Mouse (Mus musculus) right cerebral cortex, adult 2 months (tissue): ENCODE results near the gene Tiam1.

Experiments used
- DNase-seq, 2 experiments: peaks; one replicate each; pipeline ENCODE4 v3.0.0; 2021 to 2022; ENCODE audit warnings: low spot score in 2 of 2

Gene Tiam1

DNA sequence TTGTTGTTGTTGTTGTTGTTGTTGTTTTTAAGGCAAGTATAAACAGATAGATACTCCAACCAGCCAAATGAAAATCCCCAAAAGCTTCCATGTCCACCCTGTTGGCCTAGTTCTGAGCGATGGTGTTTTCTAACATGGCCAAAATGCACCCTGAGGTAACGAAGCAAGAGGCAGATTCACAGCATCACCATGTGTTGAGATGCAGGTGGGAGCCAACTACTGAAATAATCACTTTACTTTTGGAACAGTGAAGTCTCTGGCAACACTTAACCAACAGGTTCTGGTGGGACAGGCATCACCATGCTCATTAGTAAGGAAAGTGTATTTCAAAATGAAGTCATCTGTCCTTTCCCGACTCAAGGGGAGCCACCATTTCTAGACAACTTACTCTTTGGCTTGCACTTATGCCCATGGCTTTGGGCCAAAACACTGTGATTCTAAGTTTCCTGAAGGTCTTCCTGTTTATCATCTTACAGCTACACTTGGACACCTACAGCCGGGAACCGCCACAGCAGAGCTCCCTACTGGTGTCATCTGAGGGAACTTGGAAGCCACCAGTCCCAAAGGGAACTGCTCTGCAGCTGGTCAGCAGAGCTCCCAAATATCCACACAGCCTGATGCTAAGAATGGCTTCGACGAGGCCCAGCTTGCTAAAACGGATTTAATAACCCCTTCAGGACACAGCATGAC lies 230.7 kb downstream of the Tiam1 start:
- no peak for DNase-seq

DNA sequence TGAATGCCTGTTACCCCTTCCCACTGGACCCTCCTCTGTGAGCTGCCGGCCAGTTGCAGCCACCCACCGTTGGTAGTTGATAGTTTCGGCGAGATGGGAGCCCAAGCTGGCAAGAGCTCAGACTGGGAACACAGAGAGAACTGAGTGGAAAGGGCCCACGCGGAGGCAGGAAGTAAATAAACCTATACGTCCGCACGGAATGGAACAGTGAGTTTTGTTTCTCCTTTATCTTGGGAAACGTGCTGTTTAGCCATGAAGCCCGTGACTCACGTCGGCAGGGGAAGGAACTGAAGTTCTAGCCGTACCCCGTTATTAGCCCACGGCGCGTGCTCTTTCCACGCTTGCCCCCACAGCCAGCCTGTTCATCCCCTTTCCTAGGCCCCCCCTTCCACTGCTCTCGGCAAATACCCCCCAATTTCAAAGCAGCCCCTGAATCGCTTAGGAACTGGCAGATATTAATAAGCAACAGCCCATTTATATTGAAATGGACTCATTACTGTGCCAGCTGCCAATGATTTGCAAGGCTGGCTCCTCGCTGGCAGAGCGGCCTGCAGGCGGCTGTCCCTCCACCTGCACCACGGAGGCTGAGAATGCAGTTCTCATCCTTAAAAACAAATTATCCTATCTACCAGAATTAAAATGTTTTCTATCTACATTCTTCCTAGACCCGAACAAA lies 234.0 kb downstream of the Tiam1 start:
- DNase-seq, result peak; percentile 43 to 51

DNA sequence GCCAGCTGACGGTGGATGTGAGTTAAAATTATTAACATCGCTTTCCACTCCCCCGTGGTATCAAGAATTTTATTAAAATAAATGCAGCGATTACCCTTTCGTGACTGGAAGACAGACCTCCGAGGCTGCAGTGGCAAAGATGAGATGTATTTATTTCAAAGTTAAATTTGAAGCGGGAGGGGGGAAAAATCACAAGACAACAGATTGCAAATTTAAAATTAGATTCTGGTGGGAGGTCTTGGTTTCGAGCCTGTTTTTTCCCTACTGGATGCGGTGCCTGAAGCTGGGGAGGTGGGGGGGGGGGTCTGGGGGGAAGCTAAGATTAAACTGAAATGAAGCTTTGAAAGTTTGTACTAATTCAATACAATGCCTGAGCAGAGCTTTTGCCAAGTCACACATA lies 235.9 kb downstream of the Tiam1 start:
- peak in 1 of 2 experiments; percentile 41 for DNase-seq

DNA sequence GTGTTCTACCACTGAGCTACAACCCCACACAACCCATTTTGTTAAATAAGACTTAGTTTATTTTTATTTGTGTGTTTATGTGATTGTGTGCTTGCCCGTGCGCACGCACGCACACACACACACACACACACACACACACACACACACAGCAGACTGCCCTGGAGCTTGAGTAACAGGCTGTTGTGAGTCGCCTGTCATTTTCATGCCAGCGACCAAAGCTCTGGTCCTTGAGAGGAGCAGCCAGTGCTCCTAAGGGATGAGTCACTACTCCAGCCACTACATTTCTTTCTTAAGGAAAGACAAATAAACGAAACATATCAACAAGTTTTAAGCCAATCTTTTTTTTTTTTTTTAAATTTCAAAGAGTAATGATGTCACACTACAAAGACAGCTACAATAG lies 236.7 kb downstream of the Tiam1 start:
- no peak for DNase-seq

DNA sequence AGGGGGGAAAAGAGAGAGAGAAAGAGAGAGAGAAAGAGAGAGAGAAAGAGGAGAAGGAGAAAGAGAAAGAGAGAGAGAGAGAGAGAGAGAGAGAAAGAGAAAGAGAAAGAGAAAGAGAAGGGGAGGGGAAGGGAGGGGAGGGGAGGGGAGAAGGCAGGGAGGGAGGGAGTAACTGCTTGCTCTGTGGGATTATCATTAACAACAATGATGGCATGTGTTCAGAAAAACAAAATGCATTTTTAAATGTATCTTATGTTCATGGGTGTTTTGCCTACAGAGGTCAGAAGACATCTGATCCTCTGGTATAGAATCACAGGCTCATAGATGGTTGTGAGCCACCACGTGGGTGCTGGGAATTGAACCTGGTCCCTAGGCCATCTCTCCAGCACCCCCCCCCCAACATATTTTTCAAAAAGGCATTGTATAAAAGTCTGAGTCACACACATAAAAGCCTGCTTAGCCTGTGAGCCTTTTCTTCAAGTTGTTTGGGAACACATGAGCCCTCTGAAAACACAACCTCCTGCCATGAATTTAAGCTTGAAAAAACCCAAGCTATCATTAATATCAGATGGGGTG lies 237.8 kb downstream of the Tiam1 start:
- no peak for DNase-seq

DNA sequence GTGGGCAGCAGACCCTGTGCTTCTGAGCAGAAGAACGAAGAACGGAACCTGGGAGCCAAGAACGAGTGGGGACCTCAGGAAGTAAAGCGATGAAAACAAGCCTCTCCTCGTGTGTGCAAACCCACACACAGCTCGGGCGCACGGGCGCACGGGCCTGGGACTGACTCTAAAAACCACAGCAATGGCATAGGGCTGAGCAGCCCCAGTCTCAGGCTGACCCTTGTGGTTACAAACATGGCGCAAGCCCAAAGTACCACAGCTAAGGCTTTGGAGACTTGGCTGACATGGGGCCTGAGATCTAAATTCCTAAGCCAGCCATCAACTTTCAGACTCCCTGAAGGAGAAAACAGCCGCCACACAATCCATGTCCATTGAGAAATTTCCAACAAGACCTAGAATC lies 239.4 kb downstream of the Tiam1 start:
- no peak for DNase-seq

DNA sequence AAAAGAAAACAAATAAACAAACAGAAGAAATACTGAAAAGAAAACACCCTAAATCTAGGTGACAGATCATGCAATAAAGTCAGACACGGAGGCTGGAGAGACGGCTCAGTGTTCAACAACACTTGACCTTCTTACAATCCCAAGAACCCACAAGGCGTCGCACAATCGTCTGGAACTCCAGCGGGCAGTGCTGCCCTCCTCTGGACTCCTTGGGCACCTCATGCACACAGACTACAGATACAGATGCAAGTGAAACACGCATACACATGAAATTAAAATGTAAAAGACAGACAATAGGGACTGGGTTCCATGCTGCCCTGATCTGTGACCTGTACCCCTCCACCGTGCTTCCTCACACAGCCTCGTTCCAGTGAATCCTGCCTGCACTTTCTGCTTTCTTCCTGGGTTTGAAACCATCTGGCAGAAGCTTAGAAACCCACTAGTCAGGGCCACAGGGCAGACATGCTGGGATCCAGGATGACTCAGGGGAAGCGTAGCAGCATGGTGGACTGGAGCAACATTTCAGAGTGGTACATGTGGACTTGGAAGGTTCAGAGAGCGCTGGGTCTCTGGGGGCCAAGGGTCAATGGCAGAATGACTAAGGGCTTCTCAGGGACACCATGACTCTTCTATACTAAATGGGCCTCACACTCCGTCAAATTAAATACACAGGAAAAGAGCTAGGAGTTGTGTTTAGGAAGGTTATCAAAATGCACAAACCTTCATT lies 240.8 kb downstream of the Tiam1 start:
- DNase-seq, result no peak

DNA sequence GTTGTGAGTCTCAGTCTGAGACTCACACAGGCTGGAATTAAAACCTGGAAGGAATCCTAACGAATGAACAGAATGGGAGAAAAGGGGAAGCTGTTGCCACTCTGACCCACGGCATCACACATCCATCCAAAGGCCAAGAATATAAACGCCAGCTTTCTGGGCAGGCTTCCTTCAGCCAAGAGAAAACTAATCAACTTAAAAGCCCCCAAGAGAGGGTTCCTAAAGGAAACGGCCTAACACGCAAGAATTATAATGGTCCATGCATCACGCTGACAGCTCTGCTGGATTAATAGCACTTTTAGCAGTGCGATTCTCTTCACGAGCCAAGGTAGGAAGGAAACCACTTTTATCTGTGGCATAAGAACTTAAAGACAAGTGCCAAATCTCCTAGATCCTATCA lies 242.9 kb downstream of the Tiam1 start:
- DNase-seq, result no peak

DNA sequence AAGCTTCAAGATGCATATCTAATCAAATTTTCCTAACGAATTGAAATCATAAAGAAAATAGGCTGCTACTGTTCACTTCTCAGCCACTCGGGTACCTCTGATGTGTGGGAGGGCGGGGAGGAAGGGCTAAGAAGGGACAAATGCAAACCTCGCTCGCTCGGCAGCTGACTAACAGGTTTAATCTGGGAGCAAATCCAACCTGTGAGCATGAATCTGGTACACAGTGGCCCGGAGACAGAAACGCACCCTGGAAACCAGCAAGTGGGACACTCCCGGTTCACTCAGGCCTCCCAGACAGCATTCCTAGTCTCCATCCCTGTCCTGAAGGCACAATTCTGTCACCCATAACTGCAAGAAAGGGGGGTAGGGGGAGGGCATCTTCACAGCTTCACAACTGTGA lies 244.4 kb downstream of the Tiam1 start:
- DNase-seq, result peak; percentile 56 to 64

DNA sequence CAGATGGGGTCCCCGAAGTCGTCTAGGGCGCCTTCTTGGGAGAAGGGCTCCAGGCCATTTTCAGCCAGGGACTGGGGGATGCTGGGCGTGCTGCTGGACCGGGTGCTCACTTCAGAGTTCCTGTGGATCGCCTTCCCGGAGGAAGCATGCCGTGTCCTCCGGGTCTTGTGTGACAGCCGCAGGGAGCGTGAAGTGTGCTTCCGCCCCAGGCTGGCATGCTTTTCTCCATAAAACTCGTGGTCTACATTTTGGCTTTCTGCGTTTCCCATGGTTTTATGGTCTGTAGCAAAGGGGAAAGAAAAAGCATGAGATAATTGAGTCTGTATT lies 245.3 kb downstream of the Tiam1 start:
- no peak for DNase-seq

DNA sequence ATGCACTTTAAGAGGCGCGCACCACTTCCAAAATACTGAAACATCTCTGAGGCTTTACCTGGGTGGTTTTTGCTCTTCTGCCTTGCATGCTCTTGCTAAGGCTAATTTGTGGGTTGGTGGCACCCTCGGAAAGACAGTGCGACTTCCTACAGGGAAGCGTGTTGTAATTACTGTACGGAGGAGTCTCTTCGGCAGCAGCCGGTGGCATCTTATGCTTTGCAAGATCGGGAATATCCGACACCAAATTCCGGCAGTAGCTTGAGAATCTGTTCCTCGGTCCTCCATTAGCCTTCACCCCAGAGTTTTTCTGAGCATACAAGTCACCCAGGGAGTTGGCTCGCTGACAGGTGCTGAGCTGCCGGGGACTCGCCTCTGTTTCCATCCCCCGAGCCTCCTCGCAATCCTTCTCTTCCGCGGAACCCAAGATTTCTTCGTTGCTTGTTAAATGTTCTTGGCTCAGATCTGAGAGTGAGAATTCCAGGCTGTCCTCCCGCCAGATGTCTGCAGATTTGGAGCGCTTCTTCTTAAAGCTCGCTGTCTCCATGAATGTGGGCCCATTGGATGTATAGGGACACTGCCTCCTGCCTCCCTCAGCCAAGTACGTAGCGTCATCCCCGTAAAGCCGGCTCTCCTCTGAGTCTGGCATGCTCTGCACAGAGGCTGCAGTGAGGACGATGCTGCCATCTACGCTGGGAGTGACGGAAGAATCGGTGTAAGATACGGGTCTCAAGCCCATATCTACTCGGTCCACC lies 245.8 kb downstream of the Tiam1 start:
- DNase-seq, result peak; percentile 72 to 79

DNA sequence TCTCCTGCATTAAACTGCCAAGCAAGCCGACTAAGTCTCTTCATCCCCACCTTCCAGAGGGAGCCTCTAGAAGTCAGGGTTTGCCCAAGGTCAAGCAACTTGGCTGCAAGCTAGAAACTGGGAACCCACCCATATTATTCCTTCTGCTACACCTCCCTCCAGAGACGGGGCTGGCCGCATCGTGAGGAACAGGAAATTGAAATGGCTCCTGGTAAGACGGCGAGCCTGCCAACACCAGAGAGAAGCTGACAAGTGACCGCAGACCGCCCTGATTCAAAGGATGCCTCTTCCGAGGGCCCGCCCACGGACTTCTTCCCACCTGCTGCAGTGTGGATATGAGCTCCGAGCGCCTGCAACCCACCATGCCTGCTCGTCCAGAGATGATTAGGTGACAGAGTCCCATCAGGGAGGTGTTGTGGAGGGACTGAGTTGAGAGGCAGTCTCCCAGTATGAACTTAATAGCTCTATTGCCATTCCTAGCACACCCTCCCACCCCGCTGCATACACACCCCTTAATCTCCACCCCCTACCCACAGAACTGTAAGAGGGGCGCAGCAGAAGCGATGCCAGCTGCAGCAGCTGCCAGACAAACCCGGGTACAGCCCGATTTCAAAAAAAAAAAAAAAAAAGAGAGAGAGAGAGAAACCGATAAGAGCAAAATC lies 246.6 kb downstream of the Tiam1 start:
- peak; percentile 56 to 63 for DNase-seq

DNA sequence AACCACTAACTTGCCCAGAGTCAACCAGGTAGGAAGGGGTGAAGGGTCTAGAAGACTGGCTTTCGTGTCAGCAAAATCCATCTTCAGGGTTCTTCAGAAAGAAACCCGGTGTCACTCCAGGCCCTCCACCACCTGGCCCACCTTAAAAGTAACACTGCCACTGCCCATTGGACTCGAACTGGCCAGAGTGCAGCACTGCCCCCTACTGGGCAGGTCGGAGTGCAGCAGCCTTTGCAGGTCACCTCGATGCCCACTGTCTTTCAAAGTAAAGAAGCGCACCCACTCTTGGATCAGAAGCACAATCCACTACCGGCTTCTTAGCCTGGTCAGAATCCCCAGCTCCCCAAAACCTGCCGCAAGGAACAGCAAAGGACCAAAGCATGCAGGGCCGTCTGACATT lies 247.2 kb downstream of the Tiam1 start:
- peak in 1 of 2 experiments; percentile 49 for DNase-seq

DNA sequence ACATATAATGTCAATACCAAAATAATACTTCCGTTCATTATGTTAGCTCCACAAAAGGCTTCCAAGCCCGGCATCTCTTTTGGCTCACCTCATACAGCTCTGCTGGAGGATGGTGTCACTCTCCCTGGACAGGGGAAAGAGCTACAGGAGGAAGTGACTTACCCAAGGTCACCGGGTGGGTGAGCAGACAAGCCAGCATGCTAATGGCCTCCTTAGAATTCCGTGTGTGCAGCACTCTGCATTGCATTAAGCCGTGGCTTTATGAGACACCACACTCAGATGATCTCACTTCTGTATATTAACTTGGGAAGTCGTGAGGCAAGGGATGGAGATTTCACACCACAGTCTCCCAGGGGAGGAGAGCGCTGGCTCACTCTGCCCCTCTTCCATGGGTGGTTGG lies 248.3 kb downstream of the Tiam1 start:
- no peak for DNase-seq

DNA sequence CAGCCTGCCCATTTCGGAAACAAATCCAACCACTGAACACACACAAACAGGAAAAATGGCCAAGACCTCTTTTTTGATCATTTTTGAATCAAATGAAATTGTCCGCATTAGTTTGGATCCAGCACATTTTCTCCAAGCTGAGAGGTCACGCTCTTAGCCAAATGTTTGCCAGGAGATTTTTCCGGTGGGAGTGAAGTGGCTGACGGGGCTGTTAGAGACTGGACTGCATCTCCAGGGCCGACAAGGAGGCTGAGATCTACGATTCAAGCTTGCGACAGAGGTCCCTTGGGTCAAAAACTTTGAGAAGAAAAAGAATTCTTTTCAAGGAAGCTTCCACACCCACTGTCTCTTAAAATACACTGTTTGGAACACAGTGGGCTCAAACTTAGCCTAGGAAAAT lies 248.8 kb downstream of the Tiam1 start:
- no peak for DNase-seq

DNA sequence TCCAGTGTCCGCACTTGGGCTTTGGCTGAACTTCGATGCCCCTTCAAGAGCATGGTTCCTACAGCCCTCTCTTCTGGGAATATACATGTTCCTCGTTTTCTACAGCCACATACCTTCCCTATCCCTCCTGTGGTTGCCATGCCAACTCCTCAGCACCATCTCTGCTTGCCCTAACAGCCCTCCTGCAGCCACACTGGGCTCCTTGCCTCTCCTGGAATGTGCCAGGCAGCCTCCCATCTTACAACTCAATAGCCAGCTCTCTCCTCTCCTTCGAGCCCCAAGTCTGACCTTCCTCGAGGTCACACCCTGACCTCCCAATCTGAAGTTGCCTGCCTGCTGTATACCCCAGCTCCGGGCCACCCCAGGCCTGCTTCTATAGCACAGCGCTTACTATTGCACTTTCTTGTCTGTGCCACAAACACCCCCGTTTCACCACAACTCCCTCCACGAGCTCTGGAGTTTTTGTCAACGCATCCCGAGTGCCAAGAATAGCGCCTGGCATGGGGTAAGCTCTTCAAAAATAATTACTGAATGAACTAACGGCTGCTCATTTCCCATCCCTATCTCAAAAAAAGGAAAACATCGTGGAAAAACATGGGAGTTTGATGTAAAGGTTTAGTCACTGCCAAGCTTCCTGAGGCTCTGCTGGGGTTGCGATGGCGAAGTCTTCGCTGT lies 252.9 kb downstream of the Tiam1 start:
- DNase-seq, result peak in 1 of 2 experiments; percentile 50

DNA sequence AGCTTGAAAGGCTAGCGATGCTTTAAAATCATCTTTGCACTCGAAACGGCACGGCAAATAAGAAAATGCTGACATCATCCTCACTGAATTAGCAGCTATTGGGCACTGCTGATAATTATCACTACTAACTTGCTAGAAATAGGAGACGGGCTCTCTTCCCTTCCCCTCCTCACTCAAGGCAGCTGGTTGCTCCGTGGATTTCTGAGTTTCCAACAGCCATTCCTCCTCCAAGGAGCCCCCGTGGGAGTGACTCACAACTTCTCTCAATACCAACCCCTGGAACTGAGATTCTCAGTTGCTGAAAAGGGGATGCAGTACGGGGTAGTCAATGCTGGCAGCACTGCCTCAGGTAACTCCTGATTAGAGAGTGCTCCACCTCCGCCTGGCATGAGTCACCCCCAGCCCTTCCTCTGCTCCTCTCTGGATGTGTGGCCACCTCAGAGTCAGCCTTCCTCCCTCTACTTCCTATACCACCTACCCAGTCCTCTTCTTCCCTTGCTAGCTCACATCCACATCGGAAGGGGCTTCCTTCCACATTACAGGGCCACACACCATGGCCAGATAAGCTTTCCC lies 253.6 kb downstream of the Tiam1 start:
- peak; percentile 60 to 65 for DNase-seq

DNA sequence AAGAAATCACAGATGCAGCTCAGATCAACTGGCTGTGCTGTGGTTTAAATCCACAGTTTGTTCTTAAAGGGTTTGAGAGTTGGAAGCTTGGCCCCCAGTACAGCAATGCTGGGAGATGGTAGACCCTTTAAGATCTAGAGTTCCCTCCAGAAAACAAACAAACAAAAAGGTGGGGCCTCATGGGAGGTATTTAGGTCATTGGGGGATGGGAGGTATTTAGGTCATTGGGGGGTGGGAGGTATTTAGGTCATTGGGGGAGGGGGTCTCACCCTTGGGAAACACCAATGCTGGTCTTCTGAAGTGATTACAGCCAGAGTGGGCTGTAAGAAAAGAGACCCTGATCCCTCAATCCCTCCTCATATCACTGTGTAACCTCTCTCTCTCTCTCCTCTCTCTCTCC lies 257.0 kb downstream of the Tiam1 start:
- DNase-seq, result no peak

DNA sequence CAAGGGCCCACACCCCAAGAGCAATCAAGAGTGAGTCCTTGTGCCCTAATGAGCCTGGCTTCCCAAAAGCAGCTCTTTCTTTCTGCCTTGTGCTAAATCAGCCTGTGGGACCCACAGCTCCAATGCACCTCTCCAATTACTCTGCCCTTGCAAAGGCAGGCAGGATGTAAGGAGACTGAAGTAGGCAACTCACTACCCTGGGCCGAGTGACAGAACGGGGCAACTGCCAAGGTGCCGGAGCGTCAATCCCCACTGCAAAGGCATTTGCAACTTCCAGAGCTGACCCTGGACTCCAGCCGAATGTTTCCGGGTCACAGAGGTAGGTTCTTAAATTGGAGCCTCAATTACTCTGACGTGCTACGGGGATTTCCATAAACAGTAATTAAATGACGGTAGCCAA lies 257.9 kb downstream of the Tiam1 start:
- DNase-seq, result no peak

DNA sequence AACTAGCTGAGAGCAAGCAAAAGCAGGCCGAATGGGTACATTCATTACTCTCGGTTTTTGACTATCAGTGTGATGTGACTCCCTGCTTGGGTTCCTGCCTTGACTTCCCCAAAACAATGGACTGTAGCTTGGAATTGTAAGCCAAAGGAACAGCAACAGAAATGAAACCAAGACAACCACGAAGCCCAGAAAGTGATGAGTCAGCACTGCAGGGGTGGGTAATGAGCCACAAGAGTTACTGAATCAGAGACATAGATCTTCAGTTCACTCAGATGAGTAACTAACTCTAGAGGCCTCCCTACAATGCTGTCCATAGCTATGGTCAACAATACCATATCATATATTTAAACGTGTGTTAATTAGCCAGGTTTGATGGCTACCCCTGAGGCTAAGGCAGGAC lies 259.7 kb downstream of the Tiam1 start:
- DNase-seq, result peak in 1 of 2 experiments; percentile 46
